Mouse (Mus musculus) midbrain, embryonic 12.5 days (tissue): ENCODE measurements around the gene A130010J15Rik. TPM values are rescaled to one million over a fixed set of nuclear protein-coding genes. Genes with fewer than 3 reads are reported as not detected.

Source experiments
- ATAC-seq: fragments of 200-750 bp; cut with Nextera tagmentation; 2 replicates; pipeline ENCODE4 v1.8.0; 2017; ENCODE audit warnings: low read depth, moderate TSS enrichment, moderate library complexity; ENCODE audit not compliant: low FRiP score
- H3K27ac ChIP-seq: fragments of 300-500 bp; sonication (generic); replicated peaks from 2 replicates; pipeline ENCODE4 v1.5.1; 2016; ENCODE audit warnings: mild to moderate bottlenecking
- H3K27me3 ChIP-seq: fragments of 300-500 bp; sonication (generic); 2 replicates; pipeline ENCODE4 v1.6.1; 2016; ENCODE audit warnings: mild to moderate bottlenecking
- H3K36me3 ChIP-seq: fragments of 300-500 bp; sonication (generic); 2 replicates; pipeline ENCODE4 v1.6.1; 2016
- H3K4me1 ChIP-seq: fragments of 300-500 bp; sonication (generic); 2 replicates; pipeline ENCODE4 v1.6.1; 2016
- H3K4me2 ChIP-seq: fragments of 300-500 bp; sonication (generic); replicated peaks from 2 replicates; pipeline ENCODE4 v1.6.1; 2016; ENCODE audit warnings: mild to moderate bottlenecking, moderate library complexity
- H3K4me3 ChIP-seq: fragments of 300-500 bp; sonication (generic); 2 replicates; pipeline ENCODE4 v1.5.1; 2016; ENCODE audit warnings: mild to moderate bottlenecking
- H3K9ac ChIP-seq: fragments of 300-500 bp; sonication (generic); replicated peaks from 2 replicates; pipeline ENCODE4 v1.6.1; 2016; ENCODE audit warnings: mild to moderate bottlenecking, moderate library complexity
- H3K9me3 ChIP-seq: fragments of 300-500 bp; sonication (generic); 2 replicates; pipeline ENCODE4 v1.6.1; 2016; ENCODE audit warnings: mild to moderate bottlenecking
- WGBS: fragments of 180-500 bp; shearing (Covaris S2); methylation state at CpG from one replicate; pipeline ENCODE4 v1.1.7; 2016; 5-methylcytosine and 5-hydroxymethylcytosine counted together
- polyA plus RNA-seq: library from polyadenylated mRNA; unstranded; fragments of >200 nt; fragmentation: Nextera tagmentation; extraction: Ambion mirVana; gene quantifications from 2 replicates; pipeline ENCODE4 v1.2.1, GENCODE M21; 2016

A130010J15Rik gene
- polyA plus RNA-seq, 1 experiment from 2014 or later, result 16.6 TPM

- H3K9ac ChIP-seq, result no peak overlapping the region
- peaks cover 20% of the 10 kb centered on the region for H3K4me1 ChIP-seq
- peaks cover 41% of the 10 kb centered on the region for H3K27me3 ChIP-seq
- no peak overlapping the region for H3K27ac ChIP-seq
- H3K36me3 ChIP-seq, result no peaks in the 10 kb centered on the region
- no peak for ATAC-seq
- no peak overlapping the region for H3K4me3 ChIP-seq
- H3K4me2 ChIP-seq, result no peak overlapping the region
- WGBS, result 70% methylated on average over 8 of the region's 8 CpGs
- no peaks in the 10 kb centered on the region for H3K9me3 ChIP-seq
Observed at GRCm38 (mm10) chr1:193157111-193157492, 10.7 kb upstream of the A130010J15Rik start.

GRCm38 (mm10) chr1:193159163-193159562 is 8.7 kb upstream of the A130010J15Rik start:
- no peak overlapping the region for H3K4me3 ChIP-seq
- no peak overlapping the region for H3K4me2 ChIP-seq
- H3K4me1 ChIP-seq, result peaks cover 9% of the 10 kb centered on the region; the same call in 1 of the 2 replicates
- ATAC-seq, result no peak
- WGBS, result 75% methylated on average over 3 of the region's 3 CpGs
- H3K9ac ChIP-seq, result no peak overlapping the region
- no peaks in the 10 kb centered on the region for H3K9me3 ChIP-seq
- H3K36me3 ChIP-seq, result no peaks in the 10 kb centered on the region
- no peak overlapping the region for H3K27ac ChIP-seq
- peaks cover 21% of the 10 kb centered on the region for H3K27me3 ChIP-seq

DNA sequence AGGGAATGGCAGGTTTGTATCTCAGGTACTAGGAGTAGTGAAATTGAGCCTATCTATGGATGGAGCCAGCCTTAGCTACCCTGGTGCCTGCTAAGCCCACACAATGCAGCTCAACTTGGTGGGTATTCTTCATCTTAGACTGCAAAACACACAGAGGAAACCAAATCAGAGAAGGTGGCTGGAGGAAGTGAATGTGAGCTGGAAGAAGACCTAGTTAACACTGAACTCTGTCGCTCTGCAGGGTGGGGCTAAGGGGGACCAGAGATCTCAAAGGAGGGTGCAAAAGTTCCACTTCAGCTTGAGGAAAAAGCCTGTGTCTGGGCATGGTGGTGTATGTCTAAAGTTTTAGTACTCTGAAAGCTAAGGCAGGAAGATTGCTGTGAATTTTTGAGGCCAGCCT is 8.2 kb upstream of the A130010J15Rik start:
- Histone ChIP-seq H3K4me3 (no peak overlapping the region), H3K36me3 (no peaks in the 10 kb centered on the region), H3K27me3 (peaks cover 16% of the 10 kb centered on the region), H3K4me1 (peaks cover 9% of the 10 kb centered on the region; the same call in 1 of the 2 replicates), H3K9ac (no peak overlapping the region), H3K9me3 (no peaks in the 10 kb centered on the region), H3K27ac (no peak overlapping the region), H3K4me2 (no peak overlapping the region)
- WGBS, result 68% methylated on average over 1 of the region's 1 CpGs
- no peak for ATAC-seq

DNA sequence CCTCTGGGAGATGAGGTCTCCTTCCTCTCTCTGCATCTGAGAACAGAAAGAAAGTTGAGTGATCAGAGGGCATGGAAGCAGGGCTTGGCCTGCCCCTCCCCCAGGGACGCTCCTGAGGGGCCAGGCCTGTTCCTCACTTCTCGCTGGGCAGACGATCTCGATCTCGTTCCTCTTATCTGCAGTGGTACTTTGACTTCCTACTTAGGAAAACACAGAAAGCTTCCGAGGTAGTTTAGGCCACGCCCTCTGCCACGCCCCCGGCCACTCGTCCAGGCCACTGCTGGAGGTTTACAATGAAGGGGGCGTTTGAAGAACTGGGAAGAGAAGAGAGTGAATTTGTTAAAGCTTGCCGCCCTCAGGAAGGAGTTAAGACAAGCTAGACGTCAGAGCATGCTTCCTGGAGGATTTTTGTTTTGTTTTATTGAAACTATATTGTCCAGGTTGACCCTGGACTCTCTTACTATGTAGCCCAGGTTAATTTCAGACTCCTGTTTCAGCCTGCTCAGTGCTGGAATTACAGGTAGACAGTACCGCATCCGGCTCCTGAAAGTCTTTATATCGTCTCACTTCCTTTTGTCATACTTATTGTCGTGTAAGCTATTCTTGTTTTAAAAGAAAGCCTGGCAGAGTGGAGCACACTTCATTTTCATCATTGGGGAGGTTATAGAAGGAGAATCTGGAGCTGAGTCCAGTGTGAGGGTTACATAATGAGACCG is 7.4 kb upstream of the A130010J15Rik start:
- H3K4me3 ChIP-seq, result peak overlapping the region; percentile 20; the same call in 1 of the 2 replicates

DNA sequence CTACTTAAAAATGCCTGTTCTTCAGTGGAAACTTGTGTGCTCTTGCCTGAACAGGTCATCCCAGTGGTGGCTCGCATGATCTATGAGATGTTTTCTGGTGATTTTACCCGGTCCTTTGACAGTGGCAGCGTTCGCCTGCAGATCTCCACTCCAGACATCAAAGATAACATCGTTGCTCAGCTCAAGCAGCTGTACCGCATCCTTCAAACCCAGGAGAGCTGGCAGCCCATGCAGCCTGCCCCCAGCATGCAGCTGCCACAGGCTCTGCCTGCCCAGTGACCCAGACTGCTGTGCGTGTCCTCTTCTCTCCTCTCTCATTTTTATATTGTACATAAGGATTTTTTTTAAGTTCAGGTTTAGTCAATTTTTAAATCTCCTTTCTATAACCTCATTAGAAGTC is 1.4 kb downstream of the A130010J15Rik start:
- 93% methylated on average over 7 of the region's 7 CpGs for WGBS

More for the DNA sequence above, 7.4 kb upstream of the A130010J15Rik start:
- Histone ChIP-seq H3K4me1 (peaks cover 9% of the 10 kb centered on the region; the same call in 1 of the 2 replicates), H3K36me3 (no peaks in the 10 kb centered on the region), H3K4me2 (peak overlapping the region; percentile 46), H3K27ac (no peak overlapping the region), H3K27me3 (peaks cover 8% of the 10 kb centered on the region), H3K9ac (no peak overlapping the region), H3K9me3 (no peaks in the 10 kb centered on the region)
- ATAC-seq, result peak; percentile 60
- 18% methylated on average over 18 of the region's 18 CpGs for WGBS

DNA sequence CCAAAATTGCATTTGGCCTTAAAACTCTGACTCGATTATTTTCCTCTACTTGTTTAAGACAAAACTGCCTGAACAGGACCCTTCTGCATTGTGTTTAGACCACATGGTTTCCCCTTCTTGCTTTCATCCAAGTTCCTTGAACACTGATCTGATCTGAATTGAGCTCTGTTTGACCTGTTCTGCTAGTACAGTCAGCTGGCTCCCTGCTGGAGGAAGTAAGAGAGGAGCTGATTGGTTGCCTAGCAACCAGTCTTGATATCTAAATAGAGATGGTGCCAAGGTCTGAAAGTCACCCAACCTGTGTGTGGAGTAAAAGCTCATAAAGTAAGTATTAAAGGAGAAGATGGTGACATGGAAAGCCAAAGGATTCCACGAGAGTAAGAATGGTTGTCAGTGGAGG is 2.0 kb downstream of the A130010J15Rik start:
- no peaks in the 10 kb centered on the region for H3K36me3 ChIP-seq
- H3K27me3 ChIP-seq, result 0 out of 2 replicates have a peak, but pooled peaks cover 3% of the 10 kb centered on the region
- H3K9me3 ChIP-seq, result no peaks in the 10 kb centered on the region
- no peak overlapping the region for H3K9ac ChIP-seq
- no peak overlapping the region for H3K4me2 ChIP-seq
- no peak overlapping the region for H3K27ac ChIP-seq
- 84% methylated on average over 2 of the region's 2 CpGs for WGBS
- peaks cover 17% of the 10 kb centered on the region for H3K4me1 ChIP-seq
- no peak for ATAC-seq
- no peak overlapping the region for H3K4me3 ChIP-seq

More for the DNA sequence above, 1.4 kb downstream of the A130010J15Rik start:
- no peak overlapping the region for H3K4me2 ChIP-seq
- H3K4me3 ChIP-seq, result no peak overlapping the region
- H3K27ac ChIP-seq, result no peak overlapping the region
- no peak for ATAC-seq
- no peaks in the 10 kb centered on the region for H3K36me3 ChIP-seq
- peaks cover 14% of the 10 kb centered on the region for H3K4me1 ChIP-seq
- no peaks in the 10 kb centered on the region for H3K9me3 ChIP-seq
- H3K27me3 ChIP-seq, result 0 out of 2 replicates have a peak, but pooled peaks cover 3% of the 10 kb centered on the region
- H3K9ac ChIP-seq, result no peak overlapping the region

- Histone ChIP-seq H3K4me2 (peak overlapping the region; percentile 73), H3K27ac (peak overlapping the region; percentile 74), H3K4me1 (peaks cover 22% of the 10 kb centered on the region), H3K9ac (peak overlapping the region; percentile 82), H3K4me3 (peak overlapping the region; percentile 72), H3K27me3 (no peaks in the 10 kb centered on the region), H3K36me3 (no peaks in the 10 kb centered on the region), H3K9me3 (no peaks in the 10 kb centered on the region)
- under 1% methylated on average over 48 of the region's 48 CpGs for WGBS
- ATAC-seq, result peak; percentile 99
Observed at GRCm38 (mm10) chr1:193172991-193173809, 5.4 kb downstream of the A130010J15Rik start.

DNA sequence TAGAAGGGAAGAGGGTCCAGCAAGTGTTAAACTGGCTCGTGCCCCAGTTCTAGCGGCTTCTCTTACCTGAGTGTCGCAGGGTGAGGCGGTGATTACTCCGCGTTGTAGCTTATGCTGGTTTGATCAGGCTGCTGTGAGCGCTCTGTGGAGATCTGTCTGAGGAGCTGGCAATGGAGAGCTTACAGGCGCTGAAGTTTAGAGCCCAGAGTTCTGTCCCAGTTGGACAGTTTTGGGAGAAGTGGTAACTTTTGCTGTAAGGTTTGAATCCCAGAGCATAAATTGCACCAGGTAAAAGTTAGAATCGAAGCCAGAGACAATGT is 5.9 kb downstream of the A130010J15Rik start:
- H3K4me1 ChIP-seq, result peaks cover 23% of the 10 kb centered on the region
- H3K27ac ChIP-seq, result peak overlapping the region; percentile 74
- H3K4me2 ChIP-seq, result peak overlapping the region; percentile 65
- H3K27me3 ChIP-seq, result no peaks in the 10 kb centered on the region
- no peaks in the 10 kb centered on the region for H3K36me3 ChIP-seq
- peak overlapping the region; percentile 72 for H3K4me3 ChIP-seq
- ATAC-seq, result no peak
- peak overlapping the region; percentile 60 for H3K9ac ChIP-seq
- H3K9me3 ChIP-seq, result no peaks in the 10 kb centered on the region
- WGBS, result 20% methylated on average over 9 of the region's 9 CpGs

- Histone ChIP-seq H3K4me2 (peak overlapping the region; percentile 65), H3K4me1 (peaks cover 23% of the 10 kb centered on the region), H3K27me3 (no peaks in the 10 kb centered on the region), H3K4me3 (peak overlapping the region; percentile 72), H3K27ac (no peak overlapping the region), H3K36me3 (no peaks in the 10 kb centered on the region), H3K9ac (peak overlapping the region; percentile 60), H3K9me3 (no peaks in the 10 kb centered on the region)
- 92% methylated on average over 13 of the region's 13 CpGs for WGBS
- ATAC-seq, result no peak
Observed at GRCm38 (mm10) chr1:193174143-193174733, 6.4 kb downstream of the A130010J15Rik start.

DNA sequence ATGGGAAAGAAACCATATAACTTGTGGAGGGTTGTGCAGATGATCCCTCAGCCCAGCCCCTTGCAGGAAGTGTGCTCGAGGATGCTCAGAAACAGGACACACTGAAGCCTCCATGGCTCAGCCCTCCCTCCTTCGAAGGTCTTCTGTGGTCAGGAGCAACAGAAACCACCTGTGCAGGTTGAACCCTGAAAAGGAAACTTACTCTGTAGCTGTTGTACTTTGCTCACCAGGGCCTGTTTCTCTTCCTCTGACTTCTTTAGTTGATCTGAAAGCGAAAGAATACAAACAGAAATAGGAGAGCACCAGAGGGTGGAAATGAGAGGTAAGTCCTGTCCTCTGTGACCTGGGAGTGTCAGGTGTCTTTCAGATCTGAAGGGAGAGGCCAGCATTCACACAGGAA is 13.3 kb downstream of the A130010J15Rik start:
- no peaks in the 10 kb centered on the region for H3K9me3 ChIP-seq
- no peak for ATAC-seq
- H3K27me3 ChIP-seq, result 0 out of 2 replicates have a peak, but pooled peaks cover 3% of the 10 kb centered on the region
- H3K4me2 ChIP-seq, result no peak overlapping the region
- H3K4me1 ChIP-seq, result peaks cover 5% of the 10 kb centered on the region; the same call in 1 of the 2 replicates
- 81% methylated on average over 3 of the region's 3 CpGs for WGBS
- no peak overlapping the region for H3K9ac ChIP-seq
- H3K36me3 ChIP-seq, result no peaks in the 10 kb centered on the region
- H3K27ac ChIP-seq, result no peak overlapping the region
- no peak overlapping the region for H3K4me3 ChIP-seq

DNA sequence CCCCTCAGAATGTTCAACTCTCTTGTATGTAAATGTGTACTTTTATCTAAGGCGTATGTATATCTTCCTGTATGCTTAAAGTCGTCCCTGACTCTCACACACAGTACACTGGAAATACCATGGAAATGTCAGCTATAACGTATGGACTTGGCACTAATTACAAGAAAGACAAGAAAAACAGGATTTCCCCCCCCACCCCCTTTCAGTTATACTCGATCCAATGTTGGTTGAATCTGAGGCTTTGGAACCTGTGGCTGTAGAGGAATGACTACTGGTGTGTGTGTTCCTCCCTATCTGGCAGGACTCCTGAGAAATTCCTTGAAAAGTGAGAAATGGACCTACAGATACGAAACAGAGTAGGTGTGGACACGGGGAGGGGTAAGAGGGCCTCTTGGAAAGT is 20.4 kb downstream of the A130010J15Rik start:
- H3K27ac ChIP-seq, result no peak overlapping the region
- H3K36me3 ChIP-seq, result no peaks in the 10 kb centered on the region
- no peak overlapping the region for H3K9ac ChIP-seq
- H3K4me2 ChIP-seq, result no peak overlapping the region
- no peak for ATAC-seq
- H3K27me3 ChIP-seq, result no peaks in the 10 kb centered on the region
- no peaks in the 10 kb centered on the region for H3K9me3 ChIP-seq
- H3K4me1 ChIP-seq, result peaks cover 11% of the 10 kb centered on the region
- 92% methylated on average over 6 of the region's 6 CpGs for WGBS
- no peak overlapping the region for H3K4me3 ChIP-seq

DNA sequence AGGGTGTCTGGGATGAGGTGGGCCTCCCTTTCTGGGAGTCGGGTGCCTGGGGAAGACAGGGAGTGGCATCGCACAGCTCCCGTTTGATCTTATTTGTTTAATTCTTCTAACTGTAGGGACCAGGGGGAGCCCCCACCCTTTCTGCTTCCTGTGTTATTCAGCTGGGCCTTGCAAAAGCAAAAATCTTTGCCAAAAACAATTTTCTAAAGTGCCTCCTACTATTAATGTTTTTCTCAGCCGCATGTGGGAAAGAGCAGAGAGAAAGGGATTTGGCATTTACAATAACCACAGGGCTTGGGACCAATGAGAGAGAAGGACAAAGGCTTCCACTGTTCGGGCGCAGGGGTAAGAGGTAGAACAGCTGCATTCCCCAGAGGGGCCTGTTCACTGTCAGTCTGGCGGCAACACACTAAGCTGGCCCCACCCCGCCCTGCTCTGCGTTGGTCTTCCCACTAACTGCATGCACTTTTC is 21.3 kb downstream of the A130010J15Rik start:
- no peak overlapping the region for H3K4me2 ChIP-seq
- ATAC-seq, result peak; percentile 94
- no peak overlapping the region; the same call in 1 of the 2 replicates for H3K9ac ChIP-seq
- H3K9me3 ChIP-seq, result no peaks in the 10 kb centered on the region
- no peaks in the 10 kb centered on the region for H3K27me3 ChIP-seq
- peak overlapping the region; percentile 58 for H3K27ac ChIP-seq
- H3K4me3 ChIP-seq, result no peak overlapping the region
- peaks cover 11% of the 10 kb centered on the region for H3K4me1 ChIP-seq
- no peaks in the 10 kb centered on the region for H3K36me3 ChIP-seq
- 30% methylated on average over 9 of the region's 9 CpGs for WGBS
